ENCODE assay signal across 15 mouse cellular contexts in genomic region chr4:73163271-73163727, GRCm38 (mm10).
DNase-seq lines count a peak whose midpoint lies in the region; ATAC-seq and TF ChIP-seq lines count a peak whose summit lies in the region.
"Had no signal": no experiment of that assay in that cellular context is flagged by ENCODE, and none has a peak within 500 bp of the region (broad histone marks: within the 10 kb centered on the region; RNA-seq: fewer than 3 reads in every experiment).

No protein-coding gene starts in this region.

- H3K27me3 ChIP-seq in hindbrain, embryonic 15.5 days, result no peaks in the 10 kb centered on the region
- no peaks in the 10 kb centered on the region for H3K27me3 ChIP-seq in midbrain, embryonic 16.5 days (ENCODE audit: control insufficient read depth, insufficient read depth, low read depth, low read length)
- H3K27me3 ChIP-seq: limb, embryonic 15.5 days; neural tube, embryonic 13.5 days had no signal

- ATAC-seq in hindbrain, embryonic 15.5 days (ENCODE audit: low FRiP score, low read depth), result 0 out of 2 replicates have a peak, but pooled peaks have one; percentile 38
- ATAC-seq in midbrain, embryonic 16.5 days, result peak; percentile 88
- ATAC-seq in megakaryocyte progenitor cell, adult 5-6 weeks (replicated peaks; ENCODE audit: poor library complexity), result no peak

- no peaks in the 10 kb centered on the region for H3K36me3 ChIP-seq in hindbrain, embryonic 15.5 days
- no peaks in the 10 kb centered on the region for H3K36me3 ChIP-seq in midbrain, embryonic 16.5 days (ENCODE audit: control insufficient read depth, insufficient read depth, low read length)
- H3K36me3 ChIP-seq: limb, embryonic 15.5 days; neural tube, embryonic 13.5 days had no signal

- no peak for TF ChIP-seq CTCF in brain, embryonic 14.5 days (IDR thresholded peaks at IDR 0.05; ENCODE audit: borderline replicate concordance, extremely low read depth, insufficient read depth, insufficient read length)

- H3K9me3 ChIP-seq in hindbrain, embryonic 15.5 days, result no peaks in the 10 kb centered on the region
- no peaks in the 10 kb centered on the region for H3K9me3 ChIP-seq in midbrain, embryonic 16.5 days (replicated peaks; ENCODE audit: control insufficient read depth, low read length, poor library complexity, severe bottlenecking)
- H3K9me3 ChIP-seq: limb, embryonic 15.5 days; neural tube, embryonic 13.5 days had no signal

- H3K9ac ChIP-seq in hindbrain, embryonic 15.5 days, result no peak overlapping the region
- no peak overlapping the region for H3K9ac ChIP-seq in midbrain, embryonic 16.5 days (ENCODE audit: low read depth, low read length)
- H3K9ac ChIP-seq: limb, embryonic 15.5 days; neural tube, embryonic 13.5 days had no signal

- peak; percentile 81 for DNase-seq in brain, embryonic 14.5 days (ENCODE audit: low read depth)
- DNase-seq in brain, embryonic 18.5 days (ENCODE audit: low read depth, low spot score), result peak; percentile 6
- DNase-seq in cerebellum, adult 9-11 months, result no peak
- DNase-seq in heart, adult 9 months (ENCODE audit: low spot score in 2 of 2), result no peak
- DNase-seq: cerebellum, postnatal 14 days; gastrocnemius, postnatal 14 days; heart, postnatal 14 days; kidney, postnatal 4 days; lung, postnatal 14 days had no signal

- no peak overlapping the region for H3K4me2 ChIP-seq in hindbrain, embryonic 15.5 days
- no peak overlapping the region for H3K4me2 ChIP-seq in midbrain, embryonic 16.5 days (ENCODE audit: low read length)
- H3K4me2 ChIP-seq: heart, embryonic 11.5 days; limb, embryonic 15.5 days; neural tube, embryonic 13.5 days had no signal

- no peaks in the 10 kb centered on the region for H3K4me1 ChIP-seq in hindbrain, embryonic 15.5 days (replicated peaks)
- H3K4me1 ChIP-seq in midbrain, embryonic 16.5 days (ENCODE audit: control insufficient read depth, insufficient read depth, low read length), result 0 out of 2 replicates have a peak, but pooled peaks cover 2% of the 10 kb centered on the region
- H3K4me1 ChIP-seq: limb, embryonic 15.5 days; neural tube, embryonic 13.5 days had no signal

- H3K27ac ChIP-seq in hindbrain, embryonic 15.5 days (replicated peaks), result no peak overlapping the region
- H3K27ac ChIP-seq in midbrain, embryonic 16.5 days (ENCODE audit: low read length), result no peak overlapping the region
- H3K27ac ChIP-seq: limb, embryonic 15.5 days; neural tube, embryonic 13.5 days had no signal

- TF ChIP-seq POLR2A in brain, embryonic 14.5 days (IDR thresholded peaks at IDR 0.05; ENCODE audit: borderline replicate concordance, extremely low read depth, insufficient read depth, insufficient read length, poor library complexity, severe bottlenecking), result no peak

- 15% methylated on average over 3 of the region's 3 CpGs for WGBS in hindbrain, embryonic 15.5 days
- WGBS in midbrain, embryonic 16.5 days, result 31% methylated on average over 3 of the region's 3 CpGs

- H3K4me3 ChIP-seq in hindbrain, embryonic 15.5 days, result no peak overlapping the region
- no peak overlapping the region for H3K4me3 ChIP-seq in midbrain, embryonic 16.5 days (ENCODE audit: low read depth, low read length)
- H3K4me3 ChIP-seq: limb, embryonic 15.5 days; neural tube, embryonic 13.5 days had no signal

Comparison
In these comparisons a context has a peak if more than half of its experiments do, and no peak if none do; other contexts are left out.
1. DNase-seq: peak in brain, embryonic 14.5 days (single experiment) and brain, embryonic 18.5 days (single experiment); none in cerebellum, adult 9-11 months (single experiment) and heart, adult 9 months (0 of 2).